Mouse (Mus musculus) erythroblast, adult 5-6 weeks (primary cell): ENCODE data around the gene Chst11. TPM values are rescaled to one million over a fixed set of nuclear protein-coding genes. Genes with fewer than 3 reads are reported as not detected.

ENCODE experiments used
- ATAC-seq: replicated peaks from 2 replicates; pipeline ENCODE4 v1.8.0; 2016; ENCODE audit warnings: moderate number of reproducible peaks, mild to moderate bottlenecking, moderate TSS enrichment, inconsistent platforms; ENCODE audit not compliant: poor library complexity, low FRiP score, severe bottlenecking
- total RNA-seq, 2 experiments: library from RNA; stranded (forward) in 1 of 2; stranded (reverse) in 1 of 2; fragments of 150-400 nt in 1 of 2; fragments of 200-764, 138-1000 nt in 1 of 2; gene quantifications; 2 replicates each; pipeline versions ENCODE4 v1.2.3 to v1.2.4; 2015 to 2017; ENCODE audit warnings: low replicate concordance in 2 of 2

The Chst11 gene
- total RNA-seq, 2 experiments from 2014 or later: 1.7 to 9.5 TPM

DNA sequence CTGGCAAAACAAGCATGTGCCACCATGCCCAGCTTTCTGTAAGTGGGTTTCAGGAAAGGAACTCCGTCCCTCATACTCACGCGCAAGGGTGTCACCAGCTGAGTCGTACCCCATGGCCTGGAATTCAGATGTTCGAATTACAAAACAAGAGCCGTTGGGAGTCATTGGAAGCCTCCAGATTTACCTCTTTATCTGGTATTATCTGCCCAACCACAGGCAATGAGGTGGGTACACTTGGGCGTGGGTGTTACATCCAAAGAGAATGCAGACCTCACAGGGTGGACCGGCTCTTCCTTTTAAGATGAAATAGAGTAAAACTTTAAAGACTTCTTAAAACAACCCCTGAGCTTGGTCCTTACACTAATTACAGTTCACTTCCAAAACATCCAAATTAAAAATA, 200.9 kb downstream of the Chst11 start:
- no peak for ATAC-seq

GRCm38 (mm10) chr10:83186984-83187383, 201.7 kb downstream of the Chst11 start:
- no peak for ATAC-seq

DNA sequence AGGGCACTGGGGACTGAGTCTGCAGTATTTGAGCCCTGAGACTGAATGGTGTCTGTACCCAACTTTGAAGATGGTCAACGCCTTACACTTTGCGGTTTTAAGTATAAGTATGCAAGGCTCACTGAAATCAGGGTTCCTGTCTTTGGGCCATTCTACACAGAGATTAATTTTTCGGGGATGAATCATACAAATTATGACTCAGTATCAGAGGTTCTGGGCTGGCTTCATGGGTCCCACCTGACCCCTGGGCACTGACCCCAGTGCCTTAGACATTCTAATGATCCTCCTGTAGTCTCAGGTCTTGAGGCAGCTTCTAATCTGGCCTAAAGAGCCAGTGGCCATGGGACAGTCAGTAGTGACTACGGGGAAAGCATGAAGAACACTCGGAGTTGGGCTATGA, 203.8 kb downstream of the Chst11 start:
- ATAC-seq: no peak

- no peak for ATAC-seq
Observed at GRCm38 (mm10) chr10:83191476-83191875, 206.2 kb downstream of the Chst11 start.

- no peak for ATAC-seq
Observed at GRCm38 (mm10) chr10:83191982-83192381, 206.7 kb downstream of the Chst11 start.

DNA sequence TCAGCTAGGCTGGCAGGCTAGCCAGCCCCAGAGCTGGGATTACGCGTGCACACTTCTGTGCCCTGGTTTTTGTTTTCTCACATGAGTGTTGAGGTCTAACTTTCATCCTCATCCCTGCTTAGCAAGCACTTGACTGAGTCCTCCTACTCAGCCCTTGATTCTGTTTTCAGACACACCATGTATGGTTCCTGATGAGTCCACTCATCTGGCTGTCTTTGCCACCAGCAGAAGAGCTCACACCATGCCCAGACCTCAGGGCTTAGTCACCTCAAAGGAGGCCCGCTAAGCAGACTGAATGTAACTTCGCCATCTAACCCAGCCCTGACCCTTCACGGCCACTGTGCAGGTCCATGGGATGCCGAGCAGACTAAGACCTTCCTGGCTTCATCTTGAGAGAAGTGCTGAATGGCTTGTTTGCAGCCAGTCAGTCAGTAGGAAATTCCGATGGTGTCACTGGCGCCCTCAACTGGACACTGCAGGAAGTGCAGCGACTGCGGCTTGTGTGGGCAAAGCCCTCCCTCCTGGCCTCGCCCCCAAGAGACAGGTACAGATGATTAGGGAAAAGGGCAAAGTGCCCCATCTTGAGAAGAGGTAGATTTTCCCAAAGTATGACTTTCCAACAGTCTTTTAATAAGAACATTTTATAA, 212.5 kb downstream of the Chst11 start:
- ATAC-seq: peak; percentile 73

GRCm38 (mm10) chr10:83198692-83199091, 213.4 kb downstream of the Chst11 start:
- ATAC-seq: no peak

DNA sequence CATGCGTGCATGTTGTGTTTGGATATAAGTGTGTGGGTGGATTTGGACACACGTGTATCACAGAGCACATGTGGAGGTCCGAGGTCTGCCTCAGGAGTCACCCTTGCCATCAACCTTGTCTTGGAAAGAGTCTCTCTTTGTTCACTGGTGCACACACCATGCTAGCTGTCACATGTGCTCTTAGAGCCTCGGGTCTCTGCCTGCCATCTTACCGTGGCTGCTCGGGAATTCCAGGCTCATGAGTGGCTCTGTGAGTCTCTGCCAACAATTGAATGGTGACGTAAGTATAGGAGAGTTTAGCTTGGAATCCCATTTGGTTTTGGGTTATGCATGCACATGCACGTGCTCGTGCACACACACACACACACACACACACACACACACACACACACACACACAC, 214.0 kb downstream of the Chst11 start:
- no peak for ATAC-seq

DNA sequence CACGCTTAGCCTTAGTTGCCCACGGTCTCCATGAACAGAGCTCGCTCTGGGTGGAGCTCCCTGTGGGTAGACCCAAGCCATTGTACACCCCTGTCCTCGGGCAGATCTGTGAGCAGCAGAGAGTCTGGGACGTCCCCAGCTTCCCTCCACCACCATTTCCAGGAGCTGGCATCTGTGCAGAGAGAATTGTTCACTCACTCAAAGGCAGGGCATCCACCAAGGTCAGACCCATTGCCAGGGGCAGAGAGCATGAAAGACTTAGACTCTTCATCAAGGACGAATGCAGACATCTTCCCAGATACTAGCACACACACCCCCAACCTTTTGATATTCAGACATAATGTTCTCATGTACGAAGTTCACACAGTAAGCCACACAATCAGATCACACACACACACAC, 216.2 kb downstream of the Chst11 start:
- ATAC-seq: no peak

DNA sequence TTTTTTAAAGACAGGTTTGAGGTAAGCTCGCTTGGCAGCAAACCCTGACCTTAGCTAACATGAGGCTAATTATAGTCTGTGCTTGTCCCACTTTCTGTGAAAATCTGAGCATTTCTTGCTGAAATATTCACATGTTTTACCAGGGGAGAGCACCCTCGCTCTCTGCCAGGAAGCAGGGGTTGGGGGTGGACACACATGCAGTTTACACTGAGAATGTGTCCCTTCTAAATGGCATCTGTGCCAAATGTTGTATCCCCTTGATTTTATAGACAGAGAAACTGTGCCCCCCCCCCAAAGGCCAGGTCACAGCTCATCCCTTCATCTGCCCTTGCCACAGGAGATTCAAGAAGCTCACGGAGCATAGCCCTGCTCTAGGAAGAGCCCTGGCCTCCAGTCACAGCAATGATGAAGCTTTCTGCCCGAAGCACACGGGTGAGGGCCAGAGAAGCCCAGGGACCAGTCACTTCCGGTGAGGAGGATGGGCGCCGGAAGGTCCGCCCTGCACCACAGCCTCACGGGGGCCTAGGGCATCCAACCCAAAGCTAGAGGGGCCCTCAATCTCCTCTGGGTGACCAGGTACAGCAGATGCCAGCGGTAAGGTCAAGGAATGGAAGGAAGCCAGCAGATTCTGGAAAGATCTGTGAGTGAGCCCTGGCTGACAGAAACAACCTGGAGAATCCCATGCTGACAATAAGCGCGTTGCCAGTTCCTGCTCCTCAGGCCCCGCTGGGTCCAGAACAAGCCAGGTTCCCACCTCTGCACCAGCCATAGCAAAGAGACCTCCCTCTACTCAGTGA, 217.8 kb downstream of the Chst11 start:
- ATAC-seq: no peak

DNA sequence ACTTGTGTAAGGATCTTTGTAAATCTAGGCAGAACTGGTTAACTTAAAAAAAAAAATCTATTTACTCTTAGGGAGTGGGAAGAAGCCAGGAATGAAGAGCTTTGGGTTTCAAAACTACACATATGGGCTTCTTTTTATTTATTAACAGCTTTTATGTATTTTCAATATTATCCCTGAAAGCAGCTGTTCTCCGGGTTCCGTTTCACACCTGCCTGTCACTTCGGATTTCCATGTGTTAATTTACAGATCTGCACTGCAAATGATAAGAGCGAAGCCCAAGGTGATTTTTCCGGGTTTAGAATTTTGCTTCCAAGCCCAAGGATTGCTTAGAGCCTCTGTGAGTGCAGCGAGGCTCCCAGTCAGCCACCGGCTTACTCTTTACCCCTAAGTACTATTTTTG, 223.1 kb downstream of the Chst11 start:
- ATAC-seq: no peak

DNA sequence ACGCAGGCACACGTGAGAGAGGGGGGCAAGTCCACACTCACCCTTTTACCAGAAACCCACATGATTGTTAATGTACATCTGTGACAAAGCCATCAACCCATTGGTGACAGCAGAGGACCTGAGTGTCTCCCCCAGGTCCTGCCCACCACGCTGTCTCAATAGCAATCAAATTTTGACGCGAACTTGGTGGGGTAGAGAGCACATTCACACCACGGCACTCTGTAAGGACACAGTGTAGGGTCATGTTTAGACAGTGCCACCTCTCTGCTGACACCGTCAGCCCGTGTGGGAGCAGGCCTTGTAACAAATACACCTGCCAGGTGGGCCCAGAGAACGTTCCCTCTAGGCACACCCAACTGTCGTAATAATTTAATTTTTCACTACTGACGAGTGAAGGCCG, 224.1 kb downstream of the Chst11 start:
- no peak for ATAC-seq

- ATAC-seq: no peak
Observed at GRCm38 (mm10) chr10:83210122-83210521, 224.8 kb downstream of the Chst11 start.

DNA sequence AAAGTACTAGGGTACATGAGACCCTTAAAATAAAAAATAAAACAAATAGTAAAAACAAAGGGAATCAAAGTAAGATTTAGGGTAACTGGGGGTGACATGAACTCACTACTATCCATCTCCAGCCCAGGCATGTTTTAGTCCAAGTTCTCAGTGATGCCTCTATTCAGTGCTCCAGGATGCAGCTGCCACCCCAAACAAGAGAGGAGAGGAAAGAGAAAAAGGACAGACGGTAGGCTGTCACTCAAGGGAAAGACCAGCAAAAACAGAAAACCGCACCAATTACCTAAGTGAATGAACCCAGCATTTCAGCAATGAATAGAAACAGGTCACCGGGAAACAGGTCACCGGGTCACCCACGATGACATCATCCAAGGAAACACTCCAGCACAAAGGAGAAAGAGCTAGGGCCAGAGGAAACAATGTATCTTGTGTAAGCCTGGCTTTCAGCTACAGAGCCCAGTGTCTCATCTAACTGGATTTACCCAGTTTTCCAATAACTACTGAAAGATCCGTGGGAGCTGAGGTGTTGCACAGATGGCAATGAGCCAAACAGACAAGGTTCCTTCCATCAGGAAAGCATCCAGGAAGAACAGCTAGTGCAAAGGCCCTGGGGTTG, 225.8 kb downstream of the Chst11 start:
- no peak for ATAC-seq

DNA sequence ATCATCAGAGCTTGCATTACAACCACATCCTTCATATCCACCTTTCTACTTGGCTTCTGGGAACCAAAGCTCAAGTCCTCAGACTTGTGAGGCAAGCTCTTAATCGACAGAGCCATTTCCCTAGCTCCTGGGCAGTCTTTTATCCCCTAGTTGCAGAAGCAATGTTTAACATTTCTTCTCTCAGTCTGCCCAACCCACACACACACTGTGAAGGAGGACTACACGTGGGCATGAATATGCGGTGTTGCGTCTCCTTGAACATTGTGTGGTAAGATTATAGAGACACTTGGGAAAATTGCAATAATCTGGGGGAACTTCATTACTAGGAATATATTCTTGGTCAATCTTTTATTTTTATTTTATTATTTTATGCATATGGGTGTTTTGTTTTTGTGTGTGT, 227.3 kb downstream of the Chst11 start:
- no peak for ATAC-seq

DNA sequence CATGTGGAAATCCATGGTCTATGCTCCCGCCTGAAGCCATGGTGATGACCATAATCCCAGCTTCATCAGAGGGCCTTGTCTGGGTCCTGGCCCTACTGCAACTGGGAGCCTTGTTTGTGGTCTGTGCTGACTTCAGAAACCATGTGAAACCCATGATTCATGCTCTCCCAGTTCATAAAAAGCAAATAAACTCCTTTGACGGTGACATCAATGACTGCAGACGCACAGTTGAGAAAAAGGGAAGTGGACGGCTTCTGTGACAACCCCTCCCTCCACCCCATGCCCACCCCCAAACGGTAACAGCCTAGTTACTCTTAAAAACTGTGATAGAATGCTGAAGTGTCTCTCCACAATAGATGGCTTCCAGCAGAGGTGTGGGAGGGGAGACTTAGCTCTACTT, 230.3 kb downstream of the Chst11 start:
- ATAC-seq: no peak

DNA sequence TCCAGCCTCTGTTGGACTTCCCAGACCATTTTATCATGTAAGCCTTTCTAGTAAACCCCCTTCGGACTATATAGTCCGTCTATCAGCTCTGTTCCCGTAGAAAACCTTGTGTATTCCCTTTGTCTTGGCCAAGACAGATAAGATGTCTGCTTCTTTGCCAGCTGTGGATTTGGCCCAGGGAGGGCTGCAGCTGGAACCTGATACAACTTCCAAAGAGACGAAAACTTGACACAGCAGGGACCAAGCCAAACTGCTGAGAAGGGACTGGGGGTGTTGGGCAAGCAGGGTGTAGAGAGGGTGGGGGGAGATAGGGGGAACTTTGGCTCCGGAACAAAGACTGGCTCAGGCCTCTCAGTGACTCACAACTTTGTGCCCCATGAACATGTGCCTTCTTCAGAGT, 232.0 kb downstream of the Chst11 start:
- no peak for ATAC-seq

GRCm38 (mm10) chr10:83218778-83219177, 233.5 kb downstream of the Chst11 start:
- no peak for ATAC-seq

DNA sequence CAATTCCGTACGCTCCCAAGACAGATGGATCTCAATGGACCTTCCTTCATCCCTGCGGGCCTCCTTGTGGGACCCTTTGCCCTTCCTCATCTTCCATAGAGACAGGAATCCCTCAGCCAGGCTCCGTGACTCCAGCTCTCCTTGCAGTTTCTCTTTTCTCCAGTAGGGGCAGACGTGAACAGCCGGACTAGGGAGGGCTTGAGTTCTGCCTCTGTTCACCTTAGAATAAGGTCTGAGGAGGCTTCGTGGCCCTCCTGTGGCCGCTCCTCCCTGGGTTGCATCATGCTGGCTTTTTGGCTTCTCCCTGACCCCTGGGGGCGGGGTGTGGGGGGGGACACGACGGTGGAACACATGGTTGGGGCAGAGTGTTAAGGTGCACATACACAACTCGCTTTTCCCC, 234.4 kb downstream of the Chst11 start:
- ATAC-seq: peak; percentile 67

DNA sequence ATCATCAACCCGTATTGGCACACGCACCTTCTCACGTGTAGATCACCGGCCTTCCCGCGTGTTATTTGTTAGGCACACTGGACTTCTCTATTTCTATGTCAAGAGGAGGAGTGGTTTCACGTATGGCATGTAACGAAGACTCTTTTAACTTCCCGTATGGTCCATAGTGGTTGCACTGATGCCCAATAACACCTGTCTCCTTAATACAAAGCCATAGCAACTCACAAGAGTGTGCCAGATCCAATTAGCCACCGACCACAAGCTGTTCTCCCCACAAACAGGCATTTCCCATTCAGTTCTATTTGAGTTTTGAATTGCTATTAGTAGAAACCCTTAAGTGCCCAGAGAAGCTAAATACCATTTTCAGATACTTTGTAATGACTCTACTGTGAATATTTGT, 234.9 kb downstream of the Chst11 start:
- ATAC-seq: no peak

- ATAC-seq: no peak
Observed at GRCm38 (mm10) chr10:83220847-83221246, 235.5 kb downstream of the Chst11 start.
